Mouse (Mus musculus): Measurements from ENCODE around the gene Orm2. TPM values are rescaled to one million over a fixed set of nuclear protein-coding genes. Genes with fewer than 3 reads are reported as not detected.
A peak's percentile ranks its signal among the peaks of the same experiment; 100 is the strongest.

The Orm2 gene
- polyA plus RNA-seq, 1 experiment: 2.9 TPM

GRCm38 (mm10) chr4:63405051-63405450, 42.8 kb downstream of the Orm2 start:
- DNase-seq (ENCODE audit: low read depth): no peak

GRCm38 (mm10) chr4:63405683-63406082, 43.4 kb downstream of the Orm2 start:
- no peak for DNase-seq (ENCODE audit: low read depth)

GRCm38 (mm10) chr4:63408247-63408646, 46.0 kb downstream of the Orm2 start:
- no peak for DNase-seq (ENCODE audit: low read depth)

- no peak for DNase-seq (ENCODE audit: low read depth)
Observed at GRCm38 (mm10) chr4:63408649-63409048, 46.4 kb downstream of the Orm2 start.

GRCm38 (mm10) chr4:63409317-63409907, 47.2 kb downstream of the Orm2 start:
- no peak for DNase-seq (ENCODE audit: low read depth)

GRCm38 (mm10) chr4:63409908-63410582, 47.8 kb downstream of the Orm2 start:
- DNase-seq (ENCODE audit: low read depth): no peak

- peak; percentile 30 for DNase-seq (ENCODE audit: low read depth)
Observed at GRCm38 (mm10) chr4:63410583-63410934, 48.3 kb downstream of the Orm2 start.

- no peak for DNase-seq (ENCODE audit: low read depth)
Observed at GRCm38 (mm10) chr4:63411222-63411621, 49.0 kb downstream of the Orm2 start.

- DNase-seq (ENCODE audit: low read depth): no peak
Observed at GRCm38 (mm10) chr4:63414951-63415350, 52.7 kb downstream of the Orm2 start.

Other genes starting within 250 kb of the Orm2 start
- gene Ambp, start 207.7 kb upstream of the Orm2 start, polyA plus RNA-seq (2012; rRNA removed): 0.14 and 1.6 TPM in 2 replicates
- gene Kif12, start 190.3 kb upstream of the Orm2 start, polyA plus RNA-seq (2012; rRNA removed): 1.4 and 1.9 TPM in 2 replicates
- gene Col27a1, start 148.4 kb upstream of the Orm2 start, polyA plus RNA-seq (2012; rRNA removed): 6.7 and 7.3 TPM in 2 replicates
- 73.9 and 228 TPM in 2 replicates for gene Orm1, start 17.9 kb upstream of the Orm2 start, polyA plus RNA-seq (2012; rRNA removed)
- gene Orm3, start 6.3 kb upstream of the Orm2 start, polyA plus RNA-seq (2012; rRNA removed): 1.2 and 1.5 TPM in 2 replicates
- gene Akna, start 40.9 kb downstream of the Orm2 start, polyA plus RNA-seq (2012; rRNA removed): 4.0 and 5.2 TPM in 2 replicates
- gene Whrn, start 133.5 kb downstream of the Orm2 start, polyA plus RNA-seq (2012; rRNA removed): 12.9 and 19.2 TPM in 2 replicates
- gene Atp6v1g1, start 182.3 kb downstream of the Orm2 start, polyA plus RNA-seq (2012; rRNA removed): 90.6 and 126 TPM in 2 replicates
- gene Tmem268, start 196.3 kb downstream of the Orm2 start, polyA plus RNA-seq (2012; rRNA removed): 21.0 and 25.8 TPM in 2 replicates
- not detected in 2 replicates for gene Gm11213, start 242.8 kb downstream of the Orm2 start, polyA plus RNA-seq (2012; rRNA removed)